Mouse (Mus musculus): Measurements from ENCODE around the gene Acoxl.

- TF ChIP-seq CTCF (IDR thresholded peaks at IDR 0.05; ENCODE audit: borderline replicate concordance, insufficient read depth, low read depth, low read length) (no peak), POLR2A (IDR thresholded peaks at IDR 0.05; ENCODE audit: borderline replicate concordance, insufficient read depth, low read length) (no peak)
Measured at GRCm38 (mm10) chr2:128069025-128069424, 230.3 kb downstream of the Acoxl start.
